Mouse (Mus musculus) gastrocnemius, adult 18-20 months (tissue): Measurements from ENCODE around the gene Slc16a13. TPM values are rescaled to one million over a fixed set of nuclear protein-coding genes. Genes with fewer than 3 reads are reported as not detected.

Experiments used
- DNase-seq: peaks from one replicate; pipeline ENCODE4 v3.0.0; 2021; ENCODE audit warnings: low spot score
- long read RNA-seq, 2 experiments: library from polyadenylated mRNA; stranded (forward); transcript quantifications; one replicate each; pipeline ENCODE4 v2.0.0; 2021
- total RNA-seq, 2 experiments: library from RNA; stranded (reverse); gene quantifications; 2 replicates each; pipeline ENCODE4 v1.2.3; 2021

The Slc16a13 gene
- total RNA-seq, result under 1 TPM; 0.14 to 0.50 TPM
- long read RNA-seq, experiment 1, result 0 reads
- long read RNA-seq, experiment 2, partial matches to known transcripts, result 1 of 1 reads
- long read RNA-seq, experiment 2, other reads (novel, unspliced or antisense), result 0 of 1 reads

- DNase-seq, result peak; percentile 84
These were observed at the start of gene Slc16a13 for GRCm38 (mm10) chr11:70220731-70221602. Slc16a13 (minus strand) TSS chr11:70221064.

GRCm38 (mm10) chr11:70266405-70266804, 45.5 kb upstream of the Slc16a13 start:
- peak; percentile 41 for DNase-seq

- DNase-seq, result no peak
These were observed 45.0 kb upstream of the Slc16a13 start for GRCm38 (mm10) chr11:70265819-70266218.

- no peak for DNase-seq
These were observed 44.4 kb upstream of the Slc16a13 start for GRCm38 (mm10) chr11:70265252-70265651.

GRCm38 (mm10) chr11:70259035-70259434, 38.2 kb upstream of the Slc16a13 start:
- DNase-seq, result no peak

GRCm38 (mm10) chr11:70254931-70255531, 34.2 kb upstream of the Slc16a13 start, which contains the start of gene Alox12:
Alox12 (minus strand) TSS chr11:70255353.
- DNase-seq, result no peak

GRCm38 (mm10) chr11:70254337-70254736, 33.5 kb upstream of the Slc16a13 start:
- no peak for DNase-seq

GRCm38 (mm10) chr11:70251853-70252252, 31.0 kb upstream of the Slc16a13 start:
- DNase-seq, result no peak

GRCm38 (mm10) chr11:70250150-70250549, 29.3 kb upstream of the Slc16a13 start:
- no peak for DNase-seq

GRCm38 (mm10) chr11:70247136-70247845, 26.4 kb upstream of the Slc16a13 start:
- peak; percentile 73 for DNase-seq

GRCm38 (mm10) chr11:70242591-70242990, 21.7 kb upstream of the Slc16a13 start:
- no peak for DNase-seq

- DNase-seq, result peak; percentile 86
These were observed 18.8 kb upstream of the Slc16a13 start, which contains the start of the genes Gm21988 and Rnasek for GRCm38 (mm10) chr11:70239541-70240279. Gm21988 (minus strand) TSS chr11:70239830. Rnasek (minus strand) TSS chr11:70239842.

- DNase-seq, result no peak
These were observed 18.0 kb upstream of the Slc16a13 start for GRCm38 (mm10) chr11:70238591-70239440.

- peak; percentile 98 for DNase-seq
These were observed 16.7 kb upstream of the Slc16a13 start, which contains the start of gene 0610010K14Rik for GRCm38 (mm10) chr11:70237457-70238167. 0610010K14Rik (minus strand) TSS chr11:70237914.

- no peak for DNase-seq
These were observed 15.9 kb upstream of the Slc16a13 start for GRCm38 (mm10) chr11:70236717-70237116.

- no peak for DNase-seq
These were observed 14.5 kb upstream of the Slc16a13 start for GRCm38 (mm10) chr11:70235254-70235900.

- DNase-seq, result no peak
These were observed 13.6 kb upstream of the Slc16a13 start for GRCm38 (mm10) chr11:70234497-70234896.

- DNase-seq, result peak; percentile 65
These were observed 13.2 kb upstream of the Slc16a13 start for GRCm38 (mm10) chr11:70234037-70234436.

GRCm38 (mm10) chr11:70233016-70233415, 12.2 kb upstream of the Slc16a13 start:
- DNase-seq, result no peak
